Mouse (Mus musculus) limb, embryonic 11.5 days (tissue): Measurements from ENCODE around the gene Opcml. TPM values are rescaled to one million over a fixed set of nuclear protein-coding genes. Genes with fewer than 3 reads are reported as not detected.

Experiments
- ATAC-seq: fragments of 200-750 bp; cut with Nextera tagmentation; 2 replicates; pipeline ENCODE4 v1.8.0; 2017; ENCODE audit warnings: low read depth; ENCODE audit not compliant: insufficient number of reproducible peaks, low FRiP score, low TSS enrichment
- DNase-seq: peaks from one replicate; pipeline ENCODE4 v3.0.0-alpha.2; 2015; ENCODE audit warnings: low spot score
- H3K27ac ChIP-seq: fragments of 300-500 bp; sonication (generic); replicated peaks from 2 replicates; pipeline ENCODE4 v1.5.1; 2014; ENCODE audit warnings: low read depth, mild to moderate bottlenecking, low read length
- H3K27me3 ChIP-seq: fragments of 300-500 bp; sonication (generic); 2 replicates; pipeline ENCODE4 v1.6.1; 2014; ENCODE audit warnings: mild to moderate bottlenecking, low read length, mixed read lengths; ENCODE audit not compliant: control insufficient read depth, insufficient read depth
- H3K36me3 ChIP-seq: fragments of 300-500 bp; sonication (generic); 2 replicates; pipeline ENCODE4 v1.6.1; 2014; ENCODE audit warnings: mild to moderate bottlenecking, low read length, moderate library complexity, mixed read lengths; ENCODE audit not compliant: control insufficient read depth, insufficient read depth
- H3K4me1 ChIP-seq: fragments of 300-500 bp; sonication (generic); 2 replicates; pipeline ENCODE4 v1.6.1; 2014; ENCODE audit warnings: low read length, mixed read lengths; ENCODE audit not compliant: control insufficient read depth, insufficient read depth
- H3K4me2 ChIP-seq: fragments of 300-500 bp; sonication (generic); 2 replicates; pipeline ENCODE4 v1.6.1; 2014; ENCODE audit warnings: low read depth, mild to moderate bottlenecking, moderate library complexity; ENCODE audit not compliant: severe bottlenecking
- H3K4me3 ChIP-seq: fragments of 300-500 bp; sonication (generic); 2 replicates; pipeline ENCODE4 v1.5.1; 2014; ENCODE audit warnings: low read depth, low read length
- H3K9ac ChIP-seq: fragments of 300-500 bp; sonication (generic); 2 replicates; pipeline ENCODE4 v1.6.1; 2014; ENCODE audit warnings: mild to moderate bottlenecking, low read length
- H3K9me3 ChIP-seq: fragments of 300-500 bp; sonication (generic); 2 replicates; pipeline ENCODE4 v1.6.1; 2016; ENCODE audit warnings: low read length; ENCODE audit not compliant: control insufficient read depth
- WGBS: fragments of 180-500 bp; shearing (Covaris S2); extraction: QIAGEN DNeasy Blood & Tissue Kit; methylation state at CpG from one replicate; pipeline ENCODE4 v1.1.7; 2014; 5-methylcytosine and 5-hydroxymethylcytosine counted together
- polyA plus RNA-seq: library from polyadenylated mRNA; unstranded; fragments of >200 nt; fragmentation: Nextera tagmentation; extraction: Ambion mirVana; gene quantifications from 2 replicates; pipeline ENCODE4 v1.2.1, GENCODE M21; 2014

Gene Opcml
- polyA plus RNA-seq, 1 experiment from 2014 or later: 0.20 TPM

GRCm38 (mm10) chr9:27961682-27962081 is 171.1 kb downstream of the Opcml start:
- no peak overlapping the region for H3K4me2 ChIP-seq
- H3K4me1 ChIP-seq: no peaks in the 10 kb centered on the region
- ATAC-seq (no peak), DNase-seq (no peak)
- H3K27ac ChIP-seq: no peak overlapping the region
- H3K9ac ChIP-seq: no peak overlapping the region
- no peaks in the 10 kb centered on the region for H3K27me3 ChIP-seq
- WGBS: 82% methylated on average over 3 of the region's 3 CpGs
- H3K4me3 ChIP-seq: no peak overlapping the region
- H3K36me3 ChIP-seq: no peaks in the 10 kb centered on the region
- no peaks in the 10 kb centered on the region for H3K9me3 ChIP-seq

GRCm38 (mm10) chr9:27963385-27963784 is 172.8 kb downstream of the Opcml start:
- Histone ChIP-seq H3K27me3 (no peaks in the 10 kb centered on the region), H3K9me3 (no peaks in the 10 kb centered on the region), H3K27ac (no peak overlapping the region), H3K36me3 (no peaks in the 10 kb centered on the region), H3K4me3 (no peak overlapping the region), H3K4me2 (no peak overlapping the region), H3K4me1 (no peaks in the 10 kb centered on the region), H3K9ac (no peak overlapping the region)
- DNase-seq (no peak), ATAC-seq (no peak)
- WGBS: 46% methylated on average over 2 of the region's 2 CpGs

GRCm38 (mm10) chr9:27964902-27965550 is 174.5 kb downstream of the Opcml start:
- no peak overlapping the region for H3K4me3 ChIP-seq
- ATAC-seq (no peak), DNase-seq (no peak)
- H3K27ac ChIP-seq: no peak overlapping the region
- no peaks in the 10 kb centered on the region for H3K36me3 ChIP-seq
- H3K27me3 ChIP-seq: no peaks in the 10 kb centered on the region
- H3K9me3 ChIP-seq: no peaks in the 10 kb centered on the region
- no peak overlapping the region for H3K4me2 ChIP-seq
- WGBS: 73% methylated on average over 10 of the region's 10 CpGs
- H3K9ac ChIP-seq: no peak overlapping the region
- H3K4me1 ChIP-seq: no peaks in the 10 kb centered on the region

- Histone ChIP-seq H3K9me3 (no peaks in the 10 kb centered on the region), H3K36me3 (no peaks in the 10 kb centered on the region), H3K4me3 (no peak overlapping the region), H3K9ac (no peak overlapping the region), H3K27ac (no peak overlapping the region), H3K4me2 (no peak overlapping the region), H3K4me1 (no peaks in the 10 kb centered on the region), H3K27me3 (no peaks in the 10 kb centered on the region)
- no peak for ATAC-seq
- no peak for DNase-seq
Observed at GRCm38 (mm10) chr9:27968266-27968665, 177.7 kb downstream of the Opcml start.

GRCm38 (mm10) chr9:27972293-27972692 is 181.7 kb downstream of the Opcml start:
- WGBS: 77% methylated on average over 5 of the region's 5 CpGs
- Histone ChIP-seq H3K36me3 (no peaks in the 10 kb centered on the region), H3K4me2 (no peak overlapping the region), H3K9ac (no peak overlapping the region), H3K4me3 (no peak overlapping the region), H3K9me3 (no peaks in the 10 kb centered on the region), H3K27me3 (no peaks in the 10 kb centered on the region), H3K4me1 (no peaks in the 10 kb centered on the region), H3K27ac (no peak overlapping the region)
- no peak for ATAC-seq
- DNase-seq: no peak

GRCm38 (mm10) chr9:27982576-27982975 is 192.0 kb downstream of the Opcml start:
- Histone ChIP-seq H3K9me3 (no peaks in the 10 kb centered on the region), H3K36me3 (no peaks in the 10 kb centered on the region), H3K27ac (no peak overlapping the region), H3K4me1 (no peaks in the 10 kb centered on the region), H3K4me2 (no peak overlapping the region), H3K4me3 (no peak overlapping the region), H3K27me3 (no peaks in the 10 kb centered on the region), H3K9ac (no peak overlapping the region)
- ATAC-seq: no peak
- DNase-seq: no peak

GRCm38 (mm10) chr9:27986604-27987588 is 196.3 kb downstream of the Opcml start:
- Histone ChIP-seq H3K27ac (no peak overlapping the region), H3K4me1 (no peaks in the 10 kb centered on the region), H3K27me3 (no peaks in the 10 kb centered on the region), H3K4me2 (no peak overlapping the region), H3K9me3 (no peaks in the 10 kb centered on the region), H3K36me3 (no peaks in the 10 kb centered on the region), H3K4me3 (no peak overlapping the region), H3K9ac (no peak overlapping the region)
- DNase-seq (no peak), ATAC-seq (no peak)
- 81% methylated on average over 8 of the region's 8 CpGs for WGBS

- ATAC-seq: no peak
- Histone ChIP-seq H3K4me3 (no peak overlapping the region), H3K27ac (no peak overlapping the region), H3K4me2 (no peak overlapping the region), H3K9ac (no peak overlapping the region), H3K36me3 (no peaks in the 10 kb centered on the region), H3K9me3 (no peaks in the 10 kb centered on the region), H3K4me1 (no peaks in the 10 kb centered on the region), H3K27me3 (no peaks in the 10 kb centered on the region)
- DNase-seq: no peak
- WGBS: 86% methylated on average over 4 of the region's 4 CpGs
Observed at GRCm38 (mm10) chr9:27991611-27992010, 201.0 kb downstream of the Opcml start.
